Mouse (Mus musculus) bone marrow macrophage, adult 2 months (primary cell): ENCODE data around the gene Gda.

Source experiments
- CTCF ChIP-seq: IDR thresholded peaks from 2 replicates; pipeline ENCODE4 v1.5.1; 2012; ENCODE audit warnings: low read depth, mild to moderate bottlenecking, low read length, moderate library complexity
- POLR2A ChIP-seq: IDR thresholded peaks from 2 replicates; pipeline ENCODE4 v1.6.1; 2012; ENCODE audit warnings: mild to moderate bottlenecking, low read depth, low read length, borderline replicate concordance

GRCm38 (mm10) chr19:21397994-21398393 lies 75.3 kb downstream of the Gda start:
- TF ChIP-seq CTCF = no peak
- no peak for TF ChIP-seq POLR2A
